Mouse (Mus musculus): ENCODE data around the gene Dpp6.

The Dpp6 gene

DNA sequence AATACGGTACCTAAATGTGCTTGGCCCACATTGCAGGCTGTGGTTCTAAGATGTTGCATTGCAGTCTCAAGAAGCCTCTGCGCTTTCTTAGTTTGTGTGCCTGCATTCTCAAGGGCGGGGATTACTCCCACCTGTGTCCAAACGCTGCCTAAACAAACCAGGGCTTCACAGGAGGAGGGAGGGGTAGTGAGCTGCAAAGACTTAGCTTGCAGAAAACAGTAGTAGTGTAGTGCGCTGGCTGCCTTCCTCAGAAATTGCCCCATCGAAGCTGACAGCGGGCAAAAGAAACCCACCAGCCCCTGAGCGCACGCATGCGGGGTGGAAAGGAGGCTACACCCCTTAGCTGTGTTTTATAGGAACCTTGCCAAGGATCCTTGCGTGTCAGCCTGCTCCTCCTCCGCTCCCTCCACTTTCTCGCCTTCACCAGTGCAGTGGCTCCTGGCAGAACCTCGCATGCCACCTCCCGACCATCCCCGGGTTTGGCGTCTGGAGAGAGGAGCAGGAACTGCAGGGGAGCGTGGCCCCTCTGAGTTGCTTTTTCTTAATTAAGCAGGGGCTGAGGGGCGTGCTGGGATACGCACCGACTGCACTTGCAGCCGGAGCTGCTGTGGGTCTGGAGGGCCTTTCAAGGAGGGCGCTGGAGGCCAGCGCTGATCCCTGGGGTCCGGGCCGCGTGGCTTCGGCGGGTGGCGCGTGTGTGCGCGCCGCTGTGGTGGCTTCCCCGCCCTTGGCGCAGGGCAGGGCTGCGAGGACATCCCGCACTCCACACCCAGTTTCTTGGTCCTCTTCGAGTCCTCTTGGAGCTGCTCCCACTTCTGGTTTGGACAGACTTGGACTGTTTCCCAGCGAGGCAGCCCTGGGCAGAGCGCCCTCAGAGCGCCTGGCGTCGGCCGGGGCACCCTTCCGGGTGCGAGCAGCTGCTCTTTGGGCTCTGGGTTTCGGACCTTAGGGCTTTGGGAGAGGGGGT is at the start of gene Dpp6:
Gene Dpp6 (plus strand): TSS at position 229 of the 967 bp plus-strand sequence.
- DNase-seq (ENCODE audit: low read depth, low spot score): no peak

DNA sequence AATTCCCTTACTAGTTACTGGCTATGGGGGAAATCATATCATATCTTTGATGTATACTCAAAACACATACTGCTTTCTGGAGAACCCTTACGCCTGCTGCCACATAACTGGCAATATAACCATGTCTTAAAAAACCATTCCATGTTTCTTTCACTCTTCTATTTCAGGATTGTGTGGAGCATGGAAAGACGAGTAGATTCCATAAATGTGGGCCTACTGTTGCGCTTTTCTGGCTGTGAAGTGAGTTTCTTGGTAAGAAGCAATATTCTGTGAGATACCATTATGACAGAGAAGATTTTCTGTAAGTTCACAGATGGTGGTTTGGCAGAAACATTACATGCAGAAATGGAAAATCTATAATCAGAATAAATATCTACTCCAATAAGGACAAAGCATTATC is 33.0 kb upstream of the Dpp6 start:
- DNase-seq (ENCODE audit: low read depth, low spot score): no peak

DNA sequence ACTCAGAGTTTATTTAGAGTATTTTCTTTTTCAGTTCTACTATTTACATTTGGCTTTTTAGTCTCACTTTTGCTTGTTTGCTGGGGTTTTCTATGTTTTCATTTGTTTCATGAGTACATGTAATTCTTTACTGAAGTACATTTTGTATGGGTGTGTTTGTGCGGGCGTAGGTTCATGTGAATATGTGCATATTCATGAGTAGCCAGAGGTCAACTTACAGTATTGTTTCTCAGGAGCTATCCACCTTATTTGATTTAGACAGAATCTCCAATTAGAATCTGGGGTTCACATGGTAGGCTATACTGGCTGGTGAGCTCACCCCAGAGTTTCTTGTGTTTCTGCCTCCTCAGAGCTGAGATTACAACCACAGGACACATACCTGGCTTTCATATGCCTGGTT is 21.5 kb upstream of the Dpp6 start:
- DNase-seq (ENCODE audit: low read depth, low spot score): no peak

DNA sequence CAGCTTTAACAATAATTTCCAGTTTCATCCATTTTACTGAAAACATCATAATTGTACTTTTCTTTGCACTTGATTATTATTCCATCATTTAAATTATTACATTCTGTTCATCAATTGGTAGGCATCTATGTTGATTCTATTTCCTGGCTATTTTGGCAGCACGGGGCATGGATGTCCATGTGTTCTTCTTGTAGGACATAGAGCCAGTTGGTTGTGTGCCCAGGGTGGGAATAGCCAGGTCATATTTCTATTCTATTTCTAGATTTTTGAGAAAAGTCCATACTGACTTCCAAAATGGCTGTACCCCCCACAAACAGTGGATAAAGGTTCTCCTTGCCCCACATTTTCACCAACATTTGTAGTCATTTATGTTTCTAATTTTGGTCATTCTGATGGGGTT is 19.0 kb downstream of the Dpp6 start:
- no peak for DNase-seq (ENCODE audit: low read depth, low spot score)

DNA sequence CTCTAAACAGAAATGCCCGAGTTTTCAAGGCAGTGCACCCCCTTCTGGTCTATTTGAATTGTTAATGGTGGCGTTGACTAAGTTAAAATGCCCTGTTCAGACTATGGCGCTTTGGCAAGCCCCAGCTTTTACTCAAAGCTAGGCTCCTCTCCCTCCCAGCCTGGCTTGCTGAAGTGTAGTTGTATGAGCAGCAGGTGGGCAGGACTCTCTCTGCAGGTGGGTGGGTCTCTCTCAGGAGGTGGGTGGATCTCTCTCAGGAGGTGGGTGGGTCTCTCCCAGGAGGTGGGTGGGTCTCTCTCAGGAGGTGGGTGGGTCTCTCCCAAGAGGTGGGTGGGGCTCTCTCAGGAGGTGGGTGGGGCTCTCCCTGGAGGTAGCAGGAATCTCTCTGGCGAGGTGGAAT is 24.1 kb downstream of the Dpp6 start:
- no peak for DNase-seq (ENCODE audit: low read depth, low spot score)

DNA sequence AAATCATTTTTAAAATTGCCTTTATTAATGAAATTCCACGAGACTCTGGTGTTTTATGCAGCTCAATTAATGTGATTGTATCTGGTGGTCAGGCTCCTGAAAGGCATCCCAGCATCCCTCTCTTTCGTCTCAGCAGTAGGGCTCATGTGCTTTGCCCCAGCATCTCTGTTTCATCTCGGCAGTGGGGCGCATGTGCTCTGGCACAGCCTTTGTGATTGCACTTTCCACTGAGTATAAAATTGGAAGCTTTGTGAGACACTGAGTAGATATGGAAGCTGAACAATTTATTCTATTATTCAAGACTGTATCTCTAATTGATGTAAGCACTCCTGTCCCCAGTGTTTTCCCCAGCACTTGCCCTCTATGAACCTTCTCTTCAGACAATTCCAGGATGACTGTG is 37.7 kb downstream of the Dpp6 start:
- DNase-seq (ENCODE audit: low read depth, low spot score): no peak

DNA sequence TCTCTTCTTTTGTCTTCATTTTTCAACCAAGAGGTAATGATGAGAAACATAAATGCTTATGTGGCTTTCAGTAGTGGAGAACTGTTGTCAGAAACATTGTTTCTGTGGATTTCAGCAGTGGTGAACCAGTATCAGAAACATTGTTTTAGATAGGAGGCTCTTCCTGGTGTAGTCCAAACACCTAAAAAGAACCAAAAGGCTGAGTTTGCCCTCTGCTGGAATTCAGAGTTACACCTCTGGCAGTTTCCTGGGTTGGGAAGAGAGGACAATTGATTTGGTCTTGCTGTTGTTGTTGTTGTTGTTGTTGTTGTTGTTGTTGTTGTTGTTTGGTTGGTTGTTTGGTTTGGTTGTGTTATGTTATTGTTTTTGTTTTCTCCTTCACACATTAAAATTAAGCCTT is 58.4 kb downstream of the Dpp6 start:
- no peak for DNase-seq (ENCODE audit: low read depth, low spot score)

DNA sequence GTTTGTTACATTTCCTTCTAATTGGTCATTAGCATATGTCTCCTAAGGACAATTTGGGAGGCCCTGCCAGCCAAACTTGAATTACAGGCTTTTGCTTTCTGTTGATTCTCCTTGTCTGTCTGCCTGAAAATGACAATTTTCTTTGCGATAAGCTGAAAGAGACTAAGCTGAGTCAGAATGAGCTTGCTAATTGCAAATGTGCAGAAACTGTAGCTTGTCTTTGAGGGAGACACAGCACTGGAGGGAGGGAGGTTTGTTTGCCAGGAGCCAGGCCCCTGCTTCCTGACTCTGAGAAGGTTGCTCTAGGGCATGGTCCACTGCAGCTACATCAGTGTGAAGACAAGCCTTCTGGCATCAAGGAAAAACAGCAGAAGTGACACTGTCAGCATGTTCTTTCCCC is 70.5 kb downstream of the Dpp6 start:
- no peak for DNase-seq (ENCODE audit: low read depth, low spot score)

DNA sequence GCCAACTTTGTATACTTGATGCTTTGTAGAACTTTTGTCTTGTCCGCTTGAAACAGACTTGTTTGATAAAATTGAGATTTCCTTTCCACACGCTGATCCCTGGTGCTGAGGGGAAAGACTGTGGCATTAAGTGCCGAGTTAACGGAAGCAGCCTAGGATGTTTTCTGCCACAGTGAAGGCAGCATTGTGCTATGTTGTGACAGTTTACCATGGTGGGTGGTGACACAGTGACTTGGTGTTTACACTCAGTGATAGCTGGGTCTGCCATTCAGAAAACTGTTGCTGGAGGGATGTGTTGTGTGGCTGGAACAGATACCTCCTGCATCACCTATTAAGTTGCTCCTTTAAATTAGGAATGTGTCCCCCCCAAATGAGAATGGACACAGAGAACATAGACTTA is 71.1 kb downstream of the Dpp6 start:
- no peak for DNase-seq (ENCODE audit: low read depth, low spot score)

DNA sequence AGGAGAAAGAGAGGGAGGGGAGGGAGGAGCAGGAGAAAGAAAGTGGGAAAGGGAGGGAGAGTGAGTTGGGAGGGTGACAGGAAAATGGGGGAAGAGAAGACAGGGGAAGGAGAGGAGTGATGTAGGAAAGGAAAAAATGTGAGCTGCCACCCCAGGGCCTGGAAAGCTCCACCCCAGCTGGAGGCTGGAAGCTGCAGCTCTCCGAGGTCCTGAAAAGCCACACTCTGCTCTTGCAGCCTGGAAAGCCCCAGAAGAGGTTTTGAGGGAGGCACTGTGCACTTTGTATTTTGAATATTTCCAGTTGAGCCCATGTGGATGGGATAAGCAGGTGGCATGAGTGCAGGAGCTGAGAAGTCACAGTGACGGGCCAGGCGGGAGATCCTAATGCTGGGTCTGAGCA is 77.3 kb downstream of the Dpp6 start:
- DNase-seq (ENCODE audit: low read depth, low spot score): no peak

DNA sequence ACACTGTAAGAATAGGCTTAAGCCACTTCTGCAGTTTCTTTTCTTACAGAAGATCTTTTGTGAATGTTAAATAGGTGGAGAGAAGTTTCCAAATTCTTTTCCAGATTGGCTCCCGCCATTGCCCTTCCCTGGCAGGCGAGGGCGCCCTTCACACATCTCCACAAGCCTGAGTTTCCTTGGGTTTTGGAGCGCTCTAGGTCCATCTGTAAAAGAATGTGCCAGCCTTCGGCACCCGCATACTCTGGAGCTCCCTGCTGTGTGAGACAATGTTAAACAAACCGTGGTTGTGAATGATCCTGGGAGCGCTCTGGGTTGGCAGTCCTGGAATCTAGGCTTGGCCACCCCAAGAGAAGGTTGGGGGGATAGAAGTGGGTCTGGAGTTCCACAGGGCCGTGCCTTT is 86.8 kb downstream of the Dpp6 start:
- no peak for DNase-seq (ENCODE audit: low read depth, low spot score)

DNA sequence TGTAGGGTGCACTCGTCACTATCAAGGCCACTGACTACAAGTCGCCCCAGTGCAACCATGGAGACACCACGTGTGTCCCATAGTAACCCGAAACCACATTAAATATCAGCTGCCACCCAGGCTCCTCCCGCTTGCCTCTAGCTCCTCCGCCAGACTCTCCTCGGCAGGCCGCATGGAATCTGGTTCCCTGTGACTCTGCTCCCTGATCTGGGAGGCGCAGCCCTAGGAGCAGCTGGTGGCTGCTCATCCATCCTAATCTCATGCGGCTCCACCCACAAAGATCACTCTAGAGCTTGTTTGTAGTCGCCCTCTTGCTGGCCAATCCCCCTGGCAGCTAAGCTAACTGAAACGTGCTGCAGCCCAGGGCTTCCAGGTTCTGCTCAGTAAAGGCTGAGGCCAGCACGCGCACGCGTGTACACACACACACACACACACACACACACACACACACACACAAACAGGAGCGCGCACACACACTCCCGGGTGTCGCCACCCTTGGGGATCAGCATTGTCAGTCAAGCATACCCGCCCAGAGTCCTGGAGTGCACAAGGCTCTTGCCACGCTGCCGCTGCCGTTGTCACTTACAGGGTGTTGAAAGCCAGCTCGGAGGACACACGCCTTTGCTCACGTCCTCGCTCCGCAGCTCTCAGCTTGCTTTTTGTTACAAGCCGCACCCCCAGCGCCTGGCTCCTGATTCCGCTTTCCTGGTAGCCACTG is 87.5 kb downstream of the Dpp6 start:
- DNase-seq (ENCODE audit: low read depth, low spot score): no peak

DNA sequence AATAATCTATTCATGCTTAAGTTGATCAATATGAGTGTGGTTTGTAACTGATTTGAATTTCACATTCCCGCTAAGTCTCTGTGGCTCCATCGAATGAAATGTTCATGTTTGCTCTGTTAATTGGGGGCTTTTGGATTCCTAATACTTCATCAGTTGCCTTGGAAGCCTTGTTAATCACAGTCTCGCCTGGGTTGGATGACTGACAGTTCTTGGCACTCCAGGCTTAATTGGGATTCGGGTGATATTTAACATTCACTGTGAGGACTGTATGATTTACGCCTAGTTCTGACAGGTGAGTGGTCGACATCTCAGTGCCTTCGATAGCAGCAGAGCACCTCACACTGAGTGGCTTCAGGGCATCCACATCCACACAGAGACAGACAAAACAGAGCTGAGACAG is 90.1 kb downstream of the Dpp6 start:
- no peak for DNase-seq (ENCODE audit: low read depth, low spot score)

DNA sequence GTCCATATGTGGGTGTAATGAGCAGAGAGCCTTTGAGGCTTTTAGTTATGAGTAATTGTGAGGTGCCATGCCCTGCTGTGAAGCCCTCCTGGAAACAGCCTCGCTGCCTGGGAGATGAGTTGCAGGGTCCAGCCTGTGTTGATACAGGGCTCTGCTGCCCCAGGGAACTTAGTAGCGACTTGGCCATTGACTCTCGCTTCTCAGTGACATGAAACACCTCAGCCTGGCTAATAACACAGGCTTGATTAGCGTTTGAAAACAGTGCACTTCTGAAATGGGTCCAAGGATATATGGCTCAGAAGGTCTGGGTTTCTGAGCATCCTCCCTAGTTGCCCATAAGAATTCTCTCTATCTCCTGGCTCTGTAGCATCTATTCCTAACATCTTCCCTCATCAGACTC is 91.6 kb downstream of the Dpp6 start:
- no peak for DNase-seq (ENCODE audit: low read depth, low spot score)

DNA sequence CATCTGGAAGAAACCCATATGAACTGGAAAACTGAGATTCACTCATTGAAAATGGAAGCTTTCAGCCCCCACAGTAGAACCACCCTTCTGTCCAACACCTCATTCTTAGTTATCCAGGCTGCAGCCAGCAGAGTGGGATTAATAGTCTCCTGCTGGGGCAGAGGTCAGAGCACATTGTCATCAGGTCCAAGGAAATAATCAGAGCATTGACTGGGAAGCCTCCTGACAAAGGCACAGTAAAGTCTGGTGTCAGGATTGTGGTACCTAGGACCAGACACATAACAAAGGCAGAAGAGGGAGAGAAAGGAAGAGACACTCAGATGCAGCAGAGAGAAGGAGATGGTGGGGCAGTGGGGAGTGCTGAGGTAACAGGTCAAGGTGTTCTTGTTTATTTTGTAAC is 93.3 kb downstream of the Dpp6 start:
- no peak for DNase-seq (ENCODE audit: low read depth, low spot score)

DNA sequence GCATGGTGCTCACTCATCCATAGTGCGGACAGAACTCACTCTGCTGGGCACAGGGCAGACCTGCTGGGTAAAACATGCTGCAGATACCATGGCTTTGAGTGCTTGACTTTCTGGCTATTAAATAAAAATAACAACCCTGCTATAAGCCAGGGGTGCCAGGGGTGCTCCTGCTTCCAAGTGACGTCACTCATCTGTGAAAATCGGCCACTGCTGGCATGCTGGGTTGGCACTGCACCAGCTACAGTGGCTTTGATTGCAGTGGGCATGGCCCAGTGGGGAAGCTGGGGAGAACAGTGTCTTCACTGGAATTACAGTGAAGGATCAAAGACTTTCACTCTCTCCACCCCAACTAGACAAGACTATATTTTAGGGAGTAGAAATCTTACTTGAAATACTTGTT is 95.0 kb downstream of the Dpp6 start:
- DNase-seq (ENCODE audit: low read depth, low spot score): no peak

DNA sequence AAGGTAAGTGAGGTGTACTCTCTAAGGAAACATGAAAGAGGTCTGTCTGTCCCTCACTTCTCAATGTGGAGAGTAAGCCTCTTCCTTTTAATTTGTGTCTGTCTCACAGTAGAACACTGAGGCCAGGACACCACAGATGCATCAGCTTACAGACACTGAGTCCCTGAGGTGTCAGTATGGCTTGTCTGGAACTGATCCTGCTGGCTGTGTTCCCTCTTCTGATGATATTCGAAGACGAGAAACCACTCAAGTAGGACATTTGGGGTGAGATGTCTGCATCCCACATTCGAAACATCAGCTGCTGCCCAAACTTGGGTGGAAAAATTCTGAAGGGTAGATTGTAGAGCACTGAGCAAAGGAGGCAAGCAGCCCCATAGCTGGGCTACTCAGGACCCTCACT is 101.8 kb downstream of the Dpp6 start:
- DNase-seq (ENCODE audit: low read depth, low spot score): no peak

DNA sequence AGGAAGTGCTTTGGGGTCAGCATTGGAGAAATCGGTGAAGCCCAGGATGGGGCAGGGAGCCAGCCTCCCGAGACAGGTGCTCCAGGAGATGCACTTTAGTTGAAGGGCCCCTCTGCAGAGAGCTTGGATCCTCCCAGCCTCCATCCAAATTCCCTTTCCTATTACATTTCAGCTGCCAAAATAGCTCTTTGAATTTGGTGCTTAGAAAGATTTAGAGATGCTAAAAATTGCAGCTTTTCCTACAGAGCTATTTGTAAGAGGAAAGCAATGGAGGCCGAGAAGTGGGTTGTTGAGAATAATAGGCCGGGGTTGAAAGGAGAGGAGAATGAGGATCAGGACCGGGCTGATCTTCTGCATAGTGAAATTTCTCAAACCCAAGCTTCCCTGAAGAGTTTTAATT is 107.5 kb downstream of the Dpp6 start:
- no peak for DNase-seq (ENCODE audit: low read depth, low spot score)

DNA sequence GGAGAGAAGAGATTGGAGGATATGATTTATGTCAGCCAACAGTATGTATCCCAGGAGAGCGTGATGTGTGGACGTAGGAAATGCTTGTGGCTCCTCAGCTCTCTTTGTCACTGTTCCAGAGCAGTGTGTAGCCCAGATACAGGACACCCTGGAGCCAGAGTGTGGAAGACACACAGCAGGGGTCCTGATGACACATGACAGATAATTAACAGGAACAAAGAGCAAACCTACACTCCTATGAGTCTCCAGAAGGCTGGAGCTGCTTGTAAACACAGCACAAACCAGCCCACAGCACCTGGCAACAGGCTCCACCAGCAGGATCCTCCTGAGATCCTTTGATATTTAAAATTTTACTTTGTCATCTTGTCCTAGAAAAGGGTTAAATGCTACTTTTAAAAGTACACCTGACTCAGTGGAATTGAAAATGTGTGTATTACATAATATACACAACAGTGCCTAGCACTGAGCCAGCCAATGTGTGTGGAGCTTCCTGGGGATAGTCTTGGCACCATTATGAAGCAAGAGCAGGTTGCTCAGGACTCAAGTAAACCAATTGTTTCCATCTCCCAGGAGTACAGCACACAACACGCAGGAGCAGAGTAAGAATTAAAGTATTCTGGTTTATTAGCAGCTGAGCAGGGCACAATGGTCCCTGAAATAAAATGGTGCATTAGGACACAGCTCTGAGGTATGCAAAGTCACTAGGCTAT is 115.6 kb downstream of the Dpp6 start:
- no peak for DNase-seq (ENCODE audit: low read depth, low spot score)

DNA sequence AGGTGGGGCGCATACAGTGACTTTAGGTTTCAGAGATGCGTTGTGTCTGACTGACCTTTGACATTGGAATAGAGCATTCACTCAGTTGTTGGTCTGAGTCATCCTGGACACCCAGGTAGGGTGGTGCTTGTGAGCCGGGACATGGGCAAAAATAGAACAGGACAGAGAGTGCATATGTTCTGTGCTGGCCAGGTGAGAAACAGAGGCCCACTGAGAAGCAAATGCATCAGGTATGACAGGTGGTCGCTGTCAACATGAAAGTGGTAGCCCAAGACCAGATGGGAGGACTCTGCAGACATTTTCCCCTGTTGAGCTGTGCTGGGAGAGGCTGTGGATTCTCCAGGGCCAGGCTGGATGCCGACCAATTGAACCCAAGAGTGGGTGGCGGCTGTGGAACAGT is 117.9 kb downstream of the Dpp6 start:
- DNase-seq (ENCODE audit: low read depth, low spot score): no peak

DNA sequence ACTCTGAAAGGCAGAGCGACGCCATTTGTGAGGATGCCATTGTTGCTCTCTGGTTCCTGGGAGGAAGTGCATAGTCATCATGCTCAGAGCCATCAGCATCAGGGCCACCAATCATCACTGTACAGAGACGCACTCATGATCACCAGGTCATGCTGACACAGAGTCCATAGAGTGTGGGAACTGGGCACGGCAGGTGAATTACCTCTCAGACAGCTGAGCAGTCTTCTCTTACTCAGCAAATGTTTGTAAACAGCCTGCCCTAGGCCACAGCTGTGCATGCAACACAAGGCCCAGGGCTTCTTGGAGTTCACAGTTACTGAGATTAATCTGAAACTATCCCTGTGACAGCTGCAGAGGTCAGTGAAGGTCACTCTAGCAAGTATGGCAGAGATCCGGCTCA is 124.5 kb downstream of the Dpp6 start:
- no peak for DNase-seq (ENCODE audit: low read depth, low spot score)

DNA sequence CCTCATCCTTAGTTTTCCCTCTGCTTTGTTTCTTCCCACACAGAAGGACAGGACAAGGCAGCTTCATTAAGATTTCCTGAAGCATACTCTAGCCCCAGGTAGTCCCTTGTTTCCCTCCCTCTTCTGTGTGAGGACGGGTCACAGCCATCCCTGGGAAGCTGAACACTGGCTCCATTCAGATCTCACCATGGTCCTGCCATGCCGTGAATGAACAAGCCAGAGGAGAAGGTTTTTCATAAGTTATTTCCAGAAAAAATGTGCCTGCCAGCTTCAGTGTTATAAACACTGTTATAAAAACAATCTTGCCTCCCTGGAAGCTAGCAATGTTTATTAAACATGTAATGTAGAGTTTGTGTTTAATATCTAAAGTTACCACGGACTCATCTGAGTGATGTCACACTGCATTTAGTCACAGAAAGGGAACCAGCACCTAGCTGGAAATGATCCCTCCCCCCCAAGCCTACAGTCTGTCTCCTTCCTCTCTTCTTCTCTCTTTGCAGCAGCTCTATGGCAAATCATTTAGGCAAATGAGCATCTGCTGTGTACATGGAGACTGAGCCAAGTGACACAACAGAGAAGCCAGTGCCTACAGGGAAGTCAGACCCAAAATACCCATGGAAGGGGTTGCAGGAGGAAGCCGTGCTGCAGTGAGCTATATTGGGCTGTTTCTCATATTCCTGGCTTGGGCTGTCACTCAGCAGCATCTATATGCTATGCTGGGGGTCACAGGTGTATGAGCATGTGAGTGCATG is 128.3 kb downstream of the Dpp6 start:
- DNase-seq (ENCODE audit: low read depth, low spot score): no peak
